Mouse (Mus musculus): ENCODE results near the gene Pigp. TPM values are rescaled to one million over a fixed set of nuclear protein-coding genes. Genes with fewer than 3 reads are reported as not detected.

Pigp gene
- total and polyA plus RNA-seq, 3 experiments: 63.8 to 163 (median 103) TPM

DNA sequence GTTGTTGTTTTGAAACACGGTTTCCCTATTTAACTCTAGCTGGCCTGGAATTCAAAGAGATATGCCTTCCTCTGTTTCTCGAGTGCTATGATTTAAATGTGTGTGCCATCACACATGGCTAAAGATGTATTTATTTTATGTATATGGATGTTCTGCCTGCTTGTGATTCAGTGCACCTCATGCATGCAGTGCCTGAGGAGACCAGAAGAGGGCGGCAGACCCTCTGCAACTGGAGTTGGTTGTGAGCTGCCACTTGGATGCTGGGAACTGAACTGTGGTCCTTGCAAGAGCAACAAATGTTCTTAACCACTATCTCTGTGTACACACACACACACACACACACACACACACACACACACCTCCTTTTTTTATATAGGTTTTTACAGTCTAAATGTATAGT, 48.9 kb upstream of the Pigp start:
- peak; percentile 8; the same call in 1 of the 2 replicates for TF ChIP-seq SMC3 (IDR thresholded peaks at IDR 0.05; ENCODE audit: low read depth, low read length)
- peak; percentile 23 to 47; a peak in 3 of 4 replicates for TF ChIP-seq CTCF (conservative IDR thresholded peaks at IDR 0.05 in 1 of 2, IDR thresholded peaks at IDR 0.05 in 1 of 2; ENCODE audit: low read depth in 2 of 2, low read length in 2 of 2)
- TF ChIP-seq RAD21 (IDR thresholded peaks at IDR 0.05; ENCODE audit: low read depth, low read length): peak; percentile 20
- no peak for TF ChIP-seq ZC3H11A (IDR thresholded peaks at IDR 0.05; ENCODE audit: low read depth, low read length)
- dilution Hi-C loops (cut with MboI; ENCODE audit: extremely low pct_ligation_motif_present, extremely low pct_unique_long_range_greater_than_20kb, low sequenced_read_pairs): no loop called here
- DNase-seq (ENCODE audit: extremely low read depth): peak; percentile 23

DNA sequence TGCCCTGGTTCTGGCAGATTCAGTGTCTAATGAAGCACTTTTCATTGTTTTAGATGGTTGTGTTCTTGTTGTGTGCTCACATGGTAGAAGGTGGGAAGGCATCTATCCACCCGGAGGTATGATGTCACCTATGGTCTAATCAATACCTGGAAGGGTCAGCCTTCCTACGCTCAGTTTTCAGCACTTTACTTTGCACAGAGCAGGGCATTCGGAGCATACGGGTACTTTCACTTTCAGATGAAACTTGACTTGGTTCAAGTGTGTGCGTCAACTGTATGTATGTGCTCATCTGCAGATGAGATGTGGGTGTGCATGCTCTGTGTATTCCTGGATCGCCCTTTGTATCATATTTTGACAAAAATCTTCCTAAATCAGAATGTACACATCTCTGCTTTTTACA, 42.5 kb upstream of the Pigp start:
- Histone ChIP-seq H3K36me3 (replicated peaks in 1 of 2; ENCODE audit: control insufficient read depth in 1 of 2, insufficient read depth in 1 of 2, low read length in 1 of 2) (peaks cover 24 to 81% of the 10 kb centered on the region in 2 experiments), H3K4me2 (ENCODE audit: insufficient read depth, low read depth, poor library complexity, severe bottlenecking) (peak overlapping the region; percentile 79), H3K4me3 (replicated peaks in 1 of 3; ENCODE audit: low read depth in 2 of 3, low read length in 2 of 3, poor library complexity in 1 of 3) (peak overlapping the region in 2 of 3 experiments; percentile 4 to 44)

More for the DNA sequence above, 48.9 kb upstream of the Pigp start:
- H3K9ac ChIP-seq (ENCODE audit: insufficient read depth, low read depth): no peak overlapping the region
- no peaks in the 10 kb centered on the region; the same call in 1 of the 2 replicates for H3K79me2 ChIP-seq (replicated peaks; ENCODE audit: control insufficient read depth, extremely low read depth, insufficient read depth, poor library complexity, severe bottlenecking)
- peaks cover 0 to 5% of the 10 kb centered on the region in 2 experiments; a peak in 2 of 4 replicates for H3K4me1 ChIP-seq (ENCODE audit: control insufficient read depth in 1 of 2, insufficient read depth in 2 of 2)
- H3K9me3 ChIP-seq (replicated peaks; ENCODE audit: low read length): peaks cover 6% of the 10 kb centered on the region
- no peak overlapping the region for H3K27ac ChIP-seq (ENCODE audit: insufficient read depth, low read depth)
- no peak overlapping the region for H3K4me3 ChIP-seq (replicated peaks in 1 of 3; ENCODE audit: low read depth in 2 of 3, low read length in 2 of 3, poor library complexity in 1 of 3)
- in situ Hi-C loops (cut with MboI; ENCODE audit: low pct_ligation_motif_present, low pct_unique_long_range_greater_than_20kb, low sequenced_read_pairs): no loop called here
- H3K27me3 ChIP-seq (replicated peaks): no peaks in the 10 kb centered on the region
- H3K36me3 ChIP-seq (replicated peaks in 1 of 2; ENCODE audit: control insufficient read depth in 1 of 2, insufficient read depth in 1 of 2, low read length in 1 of 2): peaks cover 50 to 90% of the 10 kb centered on the region in 2 experiments
- H3K4me2 ChIP-seq (ENCODE audit: insufficient read depth, low read depth, poor library complexity, severe bottlenecking): no peak overlapping the region

DNA sequence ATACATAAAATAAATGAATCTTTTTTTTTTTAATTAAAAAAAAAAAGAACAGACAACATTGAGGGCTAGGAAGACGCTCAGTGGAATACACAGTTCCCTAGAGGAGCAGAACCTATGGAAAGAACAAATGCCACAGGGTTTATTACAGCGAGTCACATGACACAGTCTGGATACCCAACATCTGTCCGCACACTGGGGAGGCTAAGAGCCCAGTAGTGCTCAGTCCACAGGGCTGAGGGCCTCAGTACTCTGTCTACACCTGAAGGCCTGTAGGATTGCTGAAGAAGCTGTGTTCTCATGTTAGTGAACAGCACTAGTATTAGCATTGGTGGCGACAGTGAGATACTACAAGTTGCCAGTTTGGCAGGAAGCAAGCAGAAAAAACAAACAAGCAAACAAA, 41.1 kb upstream of the Pigp start:
- in situ Hi-C loops (cut with MboI; ENCODE audit: low pct_ligation_motif_present, low pct_unique_long_range_greater_than_20kb, low sequenced_read_pairs): no loop called here
- TF ChIP-seq POLR2A (IDR thresholded peaks at IDR 0.05; ENCODE audit: low read depth, low read length) (no peak), SMC3 (IDR thresholded peaks at IDR 0.05; ENCODE audit: low read depth, low read length) (no peak), CHD1 (IDR thresholded peaks at IDR 0.05; ENCODE audit: low read depth, low read length) (no peak), ELF1 (IDR thresholded peaks at IDR 0.05; ENCODE audit: low read depth, low read length) (no peak), MYC (IDR thresholded peaks at IDR 0.05; ENCODE audit: low read depth, low read length) (no peak), SIN3A (IDR thresholded peaks at IDR 0.05; ENCODE audit: low read length) (no peak), UBTF (IDR thresholded peaks at IDR 0.05; ENCODE audit: low read depth, low read length) (no peak), ZNF384 (IDR thresholded peaks at IDR 0.05; ENCODE audit: low read depth, low read length) (no peak), EP300 (IDR thresholded peaks at IDR 0.05; ENCODE audit: low read length) (no peak), MAX (IDR thresholded peaks at IDR 0.05; ENCODE audit: low read length) (no peak), POLR2AphosphoS2 (IDR thresholded peaks at IDR 0.05; ENCODE audit: low read depth, low read length) (no peak), ZKSCAN1 (IDR thresholded peaks at IDR 0.05; ENCODE audit: borderline replicate concordance, low read depth, low read length) (no peak), IRF4 (IDR thresholded peaks at IDR 0.05; ENCODE audit: low read depth, low read length) (no peak), USF2 (conservative IDR thresholded peaks at IDR 0.05; ENCODE audit: low read depth, low read length) (no peak), NELFE (IDR thresholded peaks at IDR 0.05; ENCODE audit: low read depth, low read length) (no peak), MAZ (IDR thresholded peaks at IDR 0.05; ENCODE audit: low read depth, low read length) (no peak)
- Histone ChIP-seq H3K27me3 (replicated peaks) (no peaks in the 10 kb centered on the region), H3K9ac (ENCODE audit: insufficient read depth, low read depth) (no peak overlapping the region), H3K9me3 (replicated peaks; ENCODE audit: low read length) (no peaks in the 10 kb centered on the region), H3K4me2 (ENCODE audit: insufficient read depth, low read depth, poor library complexity, severe bottlenecking) (no peak overlapping the region), H3K4me1 (ENCODE audit: control insufficient read depth in 1 of 2, insufficient read depth in 2 of 2) (peaks cover 5 to 18% of the 10 kb centered on the region in 2 experiments; a peak in 3 of 4 replicates), H3K79me2 (replicated peaks; ENCODE audit: control insufficient read depth, extremely low read depth, insufficient read depth, poor library complexity, severe bottlenecking) (no peaks in the 10 kb centered on the region; the same call in 1 of the 2 replicates), H3K4me3 (replicated peaks in 1 of 3; ENCODE audit: low read depth in 2 of 3, low read length in 2 of 3, poor library complexity in 1 of 3) (no peak overlapping the region), H3K27ac (ENCODE audit: insufficient read depth, low read depth) (no peak overlapping the region), H3K36me3 (replicated peaks in 1 of 2; ENCODE audit: control insufficient read depth in 1 of 2, insufficient read depth in 1 of 2, low read length in 1 of 2) (peaks cover 17 to 73% of the 10 kb centered on the region in 2 experiments)
- dilution Hi-C loops (cut with MboI; ENCODE audit: extremely low pct_ligation_motif_present, extremely low pct_unique_long_range_greater_than_20kb, low sequenced_read_pairs): no loop called here
- no peak for DNase-seq (ENCODE audit: extremely low read depth)

More for the DNA sequence above, 42.5 kb upstream of the Pigp start:
- Histone ChIP-seq H3K4me1 (ENCODE audit: control insufficient read depth in 1 of 2, insufficient read depth in 2 of 2) (peaks cover 5 to 18% of the 10 kb centered on the region in 2 experiments; a peak in 3 of 4 replicates), H3K27me3 (replicated peaks) (no peaks in the 10 kb centered on the region), H3K27ac (ENCODE audit: insufficient read depth, low read depth) (no peak overlapping the region), H3K9ac (ENCODE audit: insufficient read depth, low read depth) (peak overlapping the region; percentile 53), H3K9me3 (replicated peaks; ENCODE audit: low read length) (no peaks in the 10 kb centered on the region), H3K79me2 (replicated peaks; ENCODE audit: control insufficient read depth, extremely low read depth, insufficient read depth, poor library complexity, severe bottlenecking) (no peaks in the 10 kb centered on the region; the same call in 1 of the 2 replicates)
- TF ChIP-seq SMC3 (IDR thresholded peaks at IDR 0.05; ENCODE audit: low read depth, low read length) (no peak), E2F4 (IDR thresholded peaks at IDR 0.05; ENCODE audit: insufficient replicate concordance, low read depth, low read length) (no peak), ZC3H11A (IDR thresholded peaks at IDR 0.05; ENCODE audit: low read depth, low read length) (no peak), UBTF (IDR thresholded peaks at IDR 0.05; ENCODE audit: low read depth, low read length) (no peak), POLR2A (IDR thresholded peaks at IDR 0.05; ENCODE audit: low read depth, low read length) (no peak), MAX (IDR thresholded peaks at IDR 0.05; ENCODE audit: low read length) (no peak), IRF4 (IDR thresholded peaks at IDR 0.05; ENCODE audit: low read depth, low read length) (peak; percentile 78), ETS1 (conservative IDR thresholded peaks at IDR 0.05; ENCODE audit: low read depth, low read length) (peak; percentile 27; the same call in 1 of the 2 replicates), JUN (IDR thresholded peaks at IDR 0.05; ENCODE audit: insufficient read depth, low read depth, low read length) (0 out of 2 replicates have a peak, but pooled peaks have one; percentile 46), ELF1 (IDR thresholded peaks at IDR 0.05; ENCODE audit: low read depth, low read length) (no peak), MYC (IDR thresholded peaks at IDR 0.05; ENCODE audit: low read depth, low read length) (no peak), EP300 (IDR thresholded peaks at IDR 0.05; ENCODE audit: low read length) (no peak), NELFE (IDR thresholded peaks at IDR 0.05; ENCODE audit: low read depth, low read length) (no peak), JUND (conservative IDR thresholded peaks at IDR 0.05; ENCODE audit: low read depth, low read length) (no peak), USF2 (conservative IDR thresholded peaks at IDR 0.05; ENCODE audit: low read depth, low read length) (no peak), POLR2AphosphoS2 (IDR thresholded peaks at IDR 0.05; ENCODE audit: low read depth, low read length) (no peak), CTCF (conservative IDR thresholded peaks at IDR 0.05 in 1 of 2, IDR thresholded peaks at IDR 0.05 in 1 of 2; ENCODE audit: low read depth in 2 of 2, low read length in 2 of 2) (no peak), RCOR1 (conservative IDR thresholded peaks at IDR 0.05; ENCODE audit: low read depth, low read length) (no peak), HCFC1 (IDR thresholded peaks at IDR 0.05; ENCODE audit: low read depth, low read length) (no peak), CHD2 (IDR thresholded peaks at IDR 0.05; ENCODE audit: low read length) (no peak)
- DNase-seq (ENCODE audit: extremely low read depth): peak; percentile 36
- dilution Hi-C loops (cut with MboI; ENCODE audit: extremely low pct_ligation_motif_present, extremely low pct_unique_long_range_greater_than_20kb, low sequenced_read_pairs) (no loop called here), in situ Hi-C loops (cut with MboI; ENCODE audit: low pct_ligation_motif_present, low pct_unique_long_range_greater_than_20kb, low sequenced_read_pairs) (no loop called here)

Measured in CH12.LX (cell line).